Mouse (Mus musculus) adrenal gland, postnatal 4 days (tissue): ENCODE results near the gene Colgalt1. TPM values are rescaled to one million over a fixed set of nuclear protein-coding genes. Genes with fewer than 3 reads are reported as not detected.

Source experiments
- DNase-seq, 2 experiments: peaks; one replicate each; pipeline ENCODE4 v3.0.0; 2021 to 2022; ENCODE audit warnings: low spot score in 2 of 2, mixed read lengths in 2 of 2
- microRNA-seq: library from miRNA; unstranded; fragments of <30 nt; microRNA quantifications from one replicate; pipeline ENCODE4 v1.2.0, GENCODE M21; 2021
- total RNA-seq, 2 experiments: library from RNA; stranded (reverse); gene quantifications; 2 replicates each; pipeline ENCODE4 v1.2.3; 2021

Gene Colgalt1
- total RNA-seq, 2 experiments from 2014 or later = 74.6 to 78.2 TPM

DNA sequence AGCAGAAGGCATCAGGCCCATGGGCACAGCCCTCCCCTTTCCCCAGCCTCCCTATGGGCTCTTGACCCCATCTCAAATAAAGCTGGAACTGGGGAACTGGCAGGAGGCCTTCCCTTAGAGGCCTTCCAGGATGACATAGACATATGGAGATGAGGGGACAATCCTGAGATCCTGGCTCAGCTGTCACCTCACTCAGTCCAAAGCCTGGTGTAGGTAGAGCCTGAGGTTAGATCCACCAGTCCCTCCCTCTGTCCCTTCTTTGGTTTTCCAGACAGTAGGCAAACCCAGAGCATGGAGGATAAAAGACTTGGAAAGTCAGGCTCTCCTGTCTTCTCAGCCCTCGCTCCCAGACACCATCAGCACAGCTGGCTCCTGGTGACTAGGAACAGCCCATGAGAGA is 56.1 kb downstream of the Colgalt1 start:
- DNase-seq = no peak

DNA sequence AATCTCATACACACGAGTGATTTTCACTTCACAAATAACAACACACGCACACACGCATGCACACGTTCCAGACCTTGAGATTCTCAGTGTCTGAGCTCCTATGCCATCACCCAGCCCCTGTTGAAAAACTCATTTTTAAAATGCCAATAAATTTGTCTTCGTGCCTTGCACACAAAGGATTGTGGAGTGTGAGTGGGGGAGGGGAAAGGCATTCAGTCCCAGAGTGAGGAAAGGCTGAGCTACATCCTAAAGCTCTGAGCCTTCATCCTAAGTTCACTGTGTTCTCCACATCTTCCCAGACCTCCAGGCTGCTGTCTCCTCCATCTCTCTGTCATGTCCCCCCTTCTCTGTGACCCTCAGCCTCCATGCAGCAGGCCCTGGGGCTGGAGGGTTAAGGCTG is 56.5 kb downstream of the Colgalt1 start:
- DNase-seq = no peak

DNA sequence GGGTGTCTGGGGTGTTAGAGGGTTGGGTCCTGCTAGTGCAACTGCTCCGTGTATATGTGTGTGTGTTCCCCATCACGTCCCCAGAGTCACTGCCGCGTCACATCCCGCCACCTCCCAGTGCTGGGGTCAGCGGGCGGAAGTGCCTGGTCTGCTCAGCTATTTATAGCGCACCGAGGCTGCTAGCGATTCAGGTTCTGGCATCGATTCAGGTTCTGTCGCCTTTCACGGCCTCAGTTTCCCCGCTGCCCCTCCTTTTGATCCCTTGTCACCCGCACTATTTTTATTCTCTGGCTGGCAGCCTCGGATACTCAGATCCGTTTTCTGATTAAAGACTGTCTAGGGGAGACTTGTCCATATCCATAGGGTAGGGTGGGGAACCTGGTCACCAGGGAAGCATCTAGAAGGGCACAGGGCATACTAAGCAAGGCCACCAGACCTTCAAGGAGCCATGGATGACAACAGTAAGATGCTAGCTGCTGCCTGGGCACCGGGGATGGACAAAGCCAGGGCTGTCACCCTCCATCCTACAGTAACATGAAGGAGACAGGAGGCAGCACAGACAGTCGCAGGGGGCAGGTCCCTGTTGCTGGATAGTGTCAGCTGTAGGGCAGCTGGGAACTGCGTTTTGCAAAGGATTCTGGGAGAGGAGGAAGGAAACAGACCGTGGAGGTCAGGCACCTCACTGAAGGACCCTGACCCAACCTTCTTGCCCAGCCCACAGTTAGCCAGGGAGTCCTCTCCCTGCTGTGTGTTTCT is 57.6 kb downstream of the Colgalt1 start:
- DNase-seq = no peak

DNA sequence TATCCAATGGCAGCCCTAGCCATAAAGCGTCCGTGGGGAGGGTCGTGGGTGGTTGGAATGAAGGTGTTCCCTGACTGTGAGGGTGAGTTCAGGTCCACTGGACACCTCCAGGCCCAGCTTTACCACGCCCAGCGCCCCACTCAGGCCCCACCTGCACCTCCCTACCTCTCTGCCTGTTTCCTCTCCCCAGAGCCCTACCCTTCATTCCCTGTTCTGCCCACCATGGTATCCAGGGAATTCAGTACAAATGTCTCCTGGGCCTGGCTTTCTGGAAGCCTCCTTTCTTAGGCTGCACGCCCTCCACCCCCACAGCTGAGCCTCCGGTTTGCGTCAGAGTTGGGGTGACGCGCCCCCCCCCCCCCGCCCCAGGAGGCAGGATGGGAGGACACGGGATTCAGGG is 59.4 kb downstream of the Colgalt1 start:
- no peak for DNase-seq

DNA sequence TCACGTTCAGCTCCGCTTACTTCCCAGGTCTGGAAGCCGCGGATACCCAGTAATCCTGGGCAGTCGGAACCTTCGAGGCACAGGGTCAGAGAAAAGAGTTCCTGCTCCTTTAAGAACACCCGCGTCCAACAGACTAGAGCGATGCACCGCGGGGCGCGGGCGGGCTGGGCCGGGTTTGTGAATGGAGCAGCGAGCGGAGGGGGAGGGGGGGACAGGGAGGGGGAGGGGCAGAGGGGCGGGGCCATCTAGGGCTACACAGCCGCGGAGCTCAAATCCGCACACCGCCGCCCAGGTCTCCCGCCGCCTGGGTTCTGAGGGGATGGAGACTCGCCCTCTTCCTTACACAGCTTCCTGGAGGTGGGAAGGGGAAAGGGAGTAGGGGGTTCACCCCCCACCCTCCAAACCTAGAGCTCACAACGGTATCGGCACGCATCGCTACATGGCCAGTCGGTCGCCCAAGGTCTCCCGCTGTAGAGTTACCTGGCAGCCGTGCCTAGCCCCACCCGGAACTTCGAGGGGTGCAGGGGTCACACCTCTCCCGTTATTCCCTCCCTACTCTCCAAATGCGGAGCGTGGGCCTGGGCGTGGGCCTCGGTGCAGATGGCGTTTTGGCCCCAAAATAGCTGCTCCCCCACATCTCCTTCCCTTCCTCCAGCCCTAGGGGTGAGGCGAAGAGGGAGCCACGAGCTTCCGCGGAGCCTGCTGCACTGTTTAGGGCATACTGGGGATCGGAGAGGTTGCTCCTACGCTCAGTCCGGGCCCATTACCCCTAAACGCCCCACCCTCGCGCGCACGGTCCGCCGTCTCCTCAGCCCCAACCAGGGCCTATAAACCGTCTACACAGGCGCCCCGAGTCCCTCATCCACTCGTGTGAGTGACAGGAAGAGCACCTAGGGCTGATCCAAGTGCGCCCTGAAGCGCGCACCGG is 60.1 kb downstream of the Colgalt1 start:
- DNase-seq = no peak

DNA sequence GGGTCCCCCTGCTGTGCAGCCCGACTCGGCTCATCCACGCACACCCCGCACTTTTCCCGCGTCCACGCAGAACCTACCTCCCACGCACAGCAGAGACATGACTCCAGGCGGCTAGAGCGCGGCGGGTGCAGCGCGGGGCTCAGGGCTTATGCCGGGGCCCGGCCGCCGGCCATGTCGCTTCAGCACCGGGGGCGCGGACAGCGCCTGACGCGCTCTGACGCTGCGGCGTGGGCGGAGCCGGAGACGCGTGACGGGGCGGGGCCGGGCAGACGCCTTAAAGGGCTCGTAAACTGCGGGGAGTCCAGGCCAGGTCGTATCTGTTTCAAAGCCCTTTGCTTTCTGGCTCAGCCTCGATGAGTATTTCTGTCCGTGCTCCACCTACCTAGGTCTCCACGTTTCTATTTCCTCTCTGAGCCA is 60.8 kb downstream of the Colgalt1 start, which contains the start of gene Unc13a:
Unc13a (minus strand) TSS at position 209 of the 417 bp plus-strand sequence.
- DNase-seq = peak; percentile 81 to 90

DNA sequence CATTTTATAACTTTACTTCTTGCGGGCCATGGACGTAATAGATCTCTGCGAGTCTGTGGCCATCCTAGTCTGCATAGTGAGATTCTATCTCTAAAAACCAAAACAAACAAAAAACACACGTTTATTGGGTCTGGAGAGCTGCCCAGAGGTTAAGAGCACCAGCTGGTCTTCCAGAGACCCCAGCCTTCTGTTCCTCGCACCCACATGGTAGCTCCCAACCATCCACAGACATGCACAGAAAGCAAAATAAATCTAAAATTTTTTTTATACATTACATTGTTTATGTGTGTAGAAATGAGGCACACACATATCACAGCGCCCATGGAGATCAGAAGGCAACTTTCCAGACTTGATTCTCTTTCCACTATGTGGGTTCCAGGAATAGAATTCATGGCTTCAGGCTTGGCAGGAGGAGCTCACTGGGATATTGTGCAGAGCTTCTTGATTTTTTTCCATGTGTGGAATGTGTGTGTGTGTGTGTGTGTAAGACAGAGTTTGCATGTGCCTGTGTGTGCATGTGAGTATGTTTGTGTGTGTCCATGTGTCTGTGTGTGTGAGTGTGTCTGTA is 61.5 kb downstream of the Colgalt1 start:
- no peak for DNase-seq

DNA sequence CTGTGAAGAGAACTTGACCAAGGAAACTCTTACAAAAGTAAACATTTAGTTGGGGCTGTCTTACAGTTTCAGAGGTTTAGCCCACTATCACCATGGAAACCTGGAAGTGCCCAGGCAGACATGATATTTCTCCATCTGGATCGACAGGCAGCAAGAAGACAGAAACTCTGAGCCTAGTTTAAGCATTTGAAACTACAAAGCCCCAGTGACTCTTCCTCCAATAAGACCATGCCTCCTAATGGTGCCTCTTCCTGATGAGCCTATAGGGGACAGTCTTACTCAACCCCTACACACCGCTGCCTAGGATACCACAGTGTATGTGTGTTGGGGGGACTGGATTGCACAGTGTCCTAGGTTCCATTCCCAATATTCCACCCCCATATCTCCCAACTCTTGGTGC is 63.3 kb downstream of the Colgalt1 start:
- no peak for DNase-seq

Small RNA genes within 50 kb of the gene (microRNA-seq; reads per million reads assigned to microRNA genes)
- 0.79 reads per million for gene Mir6769b

Other genes starting within 250 kb of the Colgalt1 start
- 100 to 1,000 TPM; 210 to 221 TPM for gene Use1, start 244.2 kb upstream of the Colgalt1 start, total RNA-seq
- 10 to 100 TPM; 12.0 to 13.6 TPM for gene Ocel1, start 239.7 kb upstream of the Colgalt1 start, total RNA-seq
- gene Nr2f6, start 229.0 kb upstream of the Colgalt1 start, total RNA-seq = 10 to 100 TPM; 67.6 to 70.6 TPM
- 10 to 100 TPM; 21.6 to 21.8 TPM for gene Ushbp1, start 215.2 kb upstream of the Colgalt1 start, total RNA-seq
- 100 to 1,000 TPM; 108 to 109 TPM for gene Babam1, start 214.1 kb upstream of the Colgalt1 start, total RNA-seq
- 10 to 100 TPM; 13.5 to 14.6 TPM for gene Ankle1, start 205.0 kb upstream of the Colgalt1 start, total RNA-seq
- 10 to 100 TPM; 58.9 to 65.9 TPM for gene Abhd8, start 147.3 kb upstream of the Colgalt1 start, total RNA-seq
- 10 to 100 TPM; 87.7 to 89.8 TPM for gene Mrpl34, start 146.0 kb upstream of the Colgalt1 start, total RNA-seq
- gene Dda1, start 141.8 kb upstream of the Colgalt1 start, total RNA-seq = 10 to 100 TPM; 61.2 to 61.4 TPM
- gene Ano8, start 125.0 kb upstream of the Colgalt1 start, total RNA-seq = 10 to 100 TPM; 25.9 to 26.3 TPM
- gene Gtpbp3, start 122.9 kb upstream of the Colgalt1 start, total RNA-seq = 10 to 100 TPM; 30.6 to 32.0 TPM
- gene Plvap, start 99.2 kb upstream of the Colgalt1 start, total RNA-seq = 100 to 1,000 TPM; 179 to 185 TPM
- gene Ccdc194, start 85.3 kb upstream of the Colgalt1 start, total RNA-seq = under 1 TPM in 1 of 2 experiments, not detected in 1; 0.25 TPM
- gene Bst2, start 73.5 kb upstream of the Colgalt1 start, total RNA-seq = 10 to 100 TPM; 39.6 to 46.0 TPM
- gene Mvb12a, start 68.1 kb upstream of the Colgalt1 start, total RNA-seq = 10 to 100 TPM; 74.5 to 76.0 TPM
- gene Tmem221, start 52.1 kb upstream of the Colgalt1 start, total RNA-seq = 1 to 10 TPM; 4.4 to 4.5 TPM
- under 1 TPM; 0.25 to 0.65 TPM for gene Nxnl1, start 44.4 kb upstream of the Colgalt1 start, total RNA-seq
- 100 to 1,000 TPM; 110 to 111 TPM for gene Slc27a1, start 42.1 kb upstream of the Colgalt1 start, total RNA-seq
- 100 to 1,000 TPM; 136 to 144 TPM for gene Pgls, start 18.8 kb upstream of the Colgalt1 start, total RNA-seq
- gene Fam129c, start 13.3 kb upstream of the Colgalt1 start, total RNA-seq = 1 to 10 TPM; 3.4 to 4.3 TPM
- 10 to 100 TPM; 11.7 to 12.9 TPM for gene Unc13a, start 60.8 kb downstream of the Colgalt1 start, total RNA-seq
- gene Jak3, start 65.3 kb downstream of the Colgalt1 start, total RNA-seq = 10 to 100 TPM; 17.7 to 19.3 TPM
- 1 to 10 TPM; 6.8 to 8.5 TPM for gene Insl3, start 78.2 kb downstream of the Colgalt1 start, total RNA-seq
- gene B3gnt3, start 90.8 kb downstream of the Colgalt1 start, total RNA-seq = 1 to 10 TPM; 4.4 to 5.0 TPM
- gene Fcho1, start 114.7 kb downstream of the Colgalt1 start, total RNA-seq = 1 to 10 TPM; 8.4 to 9.8 TPM